Mouse (Mus musculus) common myeloid progenitor, adult 5-6 weeks (primary cell): ENCODE measurements around the gene Bmyc. TPM values are rescaled to one million over a fixed set of nuclear protein-coding genes. Genes with fewer than 3 reads are reported as not detected.
"Not testable (repeated sequence)": the region's sequence is repeated elsewhere in the genome, so short reads cannot be mapped to it uniquely, and the experiment has no call there.

ENCODE experiments used
- ATAC-seq: replicated peaks from 2 replicates; pipeline ENCODE4 v1.8.0; 2016; ENCODE audit warnings: low read depth, mild to moderate bottlenecking, moderate TSS enrichment, inconsistent platforms; ENCODE audit not compliant: poor library complexity, severe bottlenecking
- total RNA-seq: library from RNA; stranded (forward); fragments of 200-1000, 187-1606 nt; gene quantifications from 2 replicates; pipeline ENCODE4 v1.2.3, GENCODE M21; 2017

The Bmyc gene
- total RNA-seq, 1 experiment from 2014 or later, result 9.7 TPM

- ATAC-seq, result not testable (repeated sequence)
Observed at GRCm38 (mm10) chr2:25711641-25712040, 5.1 kb downstream of the Bmyc start.

- no peak for ATAC-seq
Observed at GRCm38 (mm10) chr2:25717222-25717621, 10.7 kb downstream of the Bmyc start.

- ATAC-seq, result no peak
Observed at GRCm38 (mm10) chr2:25733199-25733930, 26.8 kb downstream of the Bmyc start.

GRCm38 (mm10) chr2:25736709-25737108 is 30.2 kb downstream of the Bmyc start, which contains the start of gene Obp2b:
TSS of gene Obp2b (plus strand) at chr2:25737009.
- not testable (repeated sequence) for ATAC-seq

GRCm38 (mm10) chr2:25741671-25742070 is 35.1 kb downstream of the Bmyc start:
- peak; percentile 62 for ATAC-seq

GRCm38 (mm10) chr2:25754201-25754600 is 47.7 kb downstream of the Bmyc start:
- no peak for ATAC-seq

Other genes starting within 250 kb of the Bmyc start
- gene Clic3, start 249.9 kb upstream of the Bmyc start, total RNA-seq, result not detected in 2 replicates
- gene Paxx, start 245.6 kb upstream of the Bmyc start, total RNA-seq, result 19.8 and 29.1 TPM in 2 replicates
- 4.1 TPM in 1 of 2 replicates, not detected in the other for gene Ptgds, start 236.7 kb upstream of the Bmyc start, total RNA-seq
- gene Lcn12, start 212.8 kb upstream of the Bmyc start, total RNA-seq, result not detected in 2 replicates
- 16.6 and 21.4 TPM in 2 replicates for gene Fbxw5, start 206.0 kb upstream of the Bmyc start, total RNA-seq
- gene C8g, start 205.0 kb upstream of the Bmyc start, total RNA-seq, result 0.19 and 2.7 TPM in 2 replicates
- gene Traf2, start 159.8 kb upstream of the Bmyc start, total RNA-seq, result 11.5 and 15.8 TPM in 2 replicates
- gene Edf1, start 148.9 kb upstream of the Bmyc start, total RNA-seq, result 57.2 and 84.7 TPM in 2 replicates
- gene Mamdc4, start 131.9 kb upstream of the Bmyc start, total RNA-seq, result 3.4 TPM in 1 of 2 replicates, not detected in the other
- gene Phpt1, start 131.5 kb upstream of the Bmyc start, total RNA-seq, result 33.5 and 40.8 TPM in 2 replicates
- 0.55 TPM in 1 of 2 replicates, not detected in the other for gene Ajm1, start 125.0 kb upstream of the Bmyc start, total RNA-seq
- gene Rabl6, start 98.2 kb upstream of the Bmyc start, total RNA-seq, result 78.2 and 83.9 TPM in 2 replicates
- gene Ccdc183, start 89.1 kb upstream of the Bmyc start, total RNA-seq, result not detected in 2 replicates
- 6.4 and 23.9 TPM in 2 replicates for gene Tmem141, start 84.7 kb upstream of the Bmyc start, total RNA-seq
- gene Fcna, start 78.7 kb upstream of the Bmyc start, total RNA-seq, result 1.6 and 2.4 TPM in 2 replicates
- not detected in 2 replicates for gene Lcn8, start 53.6 kb upstream of the Bmyc start, total RNA-seq
- not detected in 2 replicates for gene Lcn5, start 48.8 kb upstream of the Bmyc start, total RNA-seq
- not detected in 2 replicates for gene Lcn6, start 30.0 kb upstream of the Bmyc start, total RNA-seq
- gene Lcn10, start 24.0 kb upstream of the Bmyc start, total RNA-seq, result not detected in 2 replicates
- not detected in 2 replicates for gene Obp2a, start 6.7 kb upstream of the Bmyc start, total RNA-seq
- gene Obp2b, start 30.3 kb downstream of the Bmyc start, total RNA-seq, result not detected in 2 replicates
- not detected in 2 replicates for gene Lcn3, start 58.8 kb downstream of the Bmyc start, total RNA-seq
- gene Lcn11, start 70.3 kb downstream of the Bmyc start, total RNA-seq, result not detected in 2 replicates
- gene Gm13539, start 75.5 kb downstream of the Bmyc start, total RNA-seq, result not detected in 2 replicates
- gene Glt6d1, start 109.1 kb downstream of the Bmyc start, total RNA-seq, result not detected in 2 replicates
- not detected in 2 replicates for gene Lcn9, start 116.4 kb downstream of the Bmyc start, total RNA-seq
- not detected in 2 replicates for gene Sohlh1, start 140.5 kb downstream of the Bmyc start, total RNA-seq
- gene Kcnt1, start 157.0 kb downstream of the Bmyc start, total RNA-seq, result not detected in 2 replicates